Mouse (Mus musculus): ENCODE data around the gene Gm20828. TPM values are rescaled to one million over a fixed set of nuclear protein-coding genes. Genes with fewer than 3 reads are reported as not detected.
"Not testable (repeated sequence)": the region's sequence is repeated elsewhere in the genome, so short reads cannot be mapped to it uniquely, and the experiment has no call there.

The Gm20828 gene
- not detected in 2 replicates for polyA plus RNA-seq (2012; rRNA removed)

GRCm38 (mm10) chrY:11199274-11199673 is at the start of gene Gm20828:
Gm20828 (minus strand) TSS chrY:11199374.
- not testable (repeated sequence) for H3K4me1 ChIP-seq (ENCODE audit: control insufficient read depth, insufficient read depth, low read length); DNase-seq; H3K4me3 ChIP-seq (replicated peaks; ENCODE audit: extremely low read depth, low read depth, low read length)
- no CpG with 5 or more reads among the region's 3 CpGs for WGBS
